Mouse (Mus musculus) ES-Bruce4 (cell line): ENCODE data around the gene Ttll9. TPM values are rescaled to one million over a fixed set of nuclear protein-coding genes. Genes with fewer than 3 reads are reported as not detected.

Experiments used
- H3K27ac ChIP-seq: 2 replicates; pipeline ENCODE4 v1.5.1; 2012; ENCODE audit warnings: low read length, inconsistent platforms; ENCODE audit not compliant: insufficient read depth
- H3K27me3 ChIP-seq: 2 replicates; pipeline ENCODE4 v1.6.1; 2012; ENCODE audit warnings: mild to moderate bottlenecking, low read length, inconsistent platforms; ENCODE audit not compliant: control insufficient read depth, poor library complexity, insufficient read depth, severe bottlenecking
- H3K36me3 ChIP-seq: 2 replicates; pipeline ENCODE4 v1.6.1; 2012; ENCODE audit warnings: inconsistent platforms, mild to moderate bottlenecking, low read length, moderate library complexity; ENCODE audit not compliant: control insufficient read depth, poor library complexity, insufficient read depth, severe bottlenecking
- H3K4me1 ChIP-seq: one replicate; pipeline ENCODE4 v1.8.1; 2011; ENCODE audit warnings: low read length; ENCODE audit not compliant: control insufficient read depth, insufficient read depth
- H3K4me3 ChIP-seq: 2 replicates; pipeline ENCODE4 v1.5.1; 2011; ENCODE audit warnings: low read depth, mild to moderate bottlenecking, low read length
- H3K9ac ChIP-seq: 2 replicates; pipeline ENCODE4 v1.6.1; 2012; ENCODE audit warnings: low read depth, mild to moderate bottlenecking, inconsistent platforms; ENCODE audit not compliant: poor library complexity, severe bottlenecking
- H3K9me3 ChIP-seq: replicated peaks from 2 replicates; pipeline ENCODE4 v1.6.1; 2012; ENCODE audit warnings: mild to moderate bottlenecking, low read length, inconsistent platforms; ENCODE audit not compliant: control insufficient read depth, poor library complexity, insufficient read depth, severe bottlenecking
- CTCF ChIP-seq: IDR thresholded peaks from one replicate; pipeline ENCODE4 v1.8.1; 2011; ENCODE audit warnings: low read depth, low read length
- EP300 ChIP-seq: IDR thresholded peaks from 2 replicates; pipeline ENCODE4 v1.6.1; 2011; ENCODE audit warnings: low read depth, low read length; ENCODE audit not compliant: insufficient read depth
- POLR2A ChIP-seq: IDR thresholded peaks from one replicate; pipeline ENCODE4 v1.8.1; 2011; ENCODE audit warnings: low read length; ENCODE audit not compliant: insufficient read depth
- polyA plus RNA-seq: library from polyadenylated mRNA; stranded (reverse); fragments of >200 nt; gene quantifications from 2 replicates; pipeline ENCODE4 v1.2.4, GENCODE M21; 2011; ENCODE audit warnings: low read depth; ENCODE audit not compliant: missing spikeins, insufficient read depth, insufficient read length

The Ttll9 gene
- polyA plus RNA-seq, 1 experiment: 2.1 TPM

DNA sequence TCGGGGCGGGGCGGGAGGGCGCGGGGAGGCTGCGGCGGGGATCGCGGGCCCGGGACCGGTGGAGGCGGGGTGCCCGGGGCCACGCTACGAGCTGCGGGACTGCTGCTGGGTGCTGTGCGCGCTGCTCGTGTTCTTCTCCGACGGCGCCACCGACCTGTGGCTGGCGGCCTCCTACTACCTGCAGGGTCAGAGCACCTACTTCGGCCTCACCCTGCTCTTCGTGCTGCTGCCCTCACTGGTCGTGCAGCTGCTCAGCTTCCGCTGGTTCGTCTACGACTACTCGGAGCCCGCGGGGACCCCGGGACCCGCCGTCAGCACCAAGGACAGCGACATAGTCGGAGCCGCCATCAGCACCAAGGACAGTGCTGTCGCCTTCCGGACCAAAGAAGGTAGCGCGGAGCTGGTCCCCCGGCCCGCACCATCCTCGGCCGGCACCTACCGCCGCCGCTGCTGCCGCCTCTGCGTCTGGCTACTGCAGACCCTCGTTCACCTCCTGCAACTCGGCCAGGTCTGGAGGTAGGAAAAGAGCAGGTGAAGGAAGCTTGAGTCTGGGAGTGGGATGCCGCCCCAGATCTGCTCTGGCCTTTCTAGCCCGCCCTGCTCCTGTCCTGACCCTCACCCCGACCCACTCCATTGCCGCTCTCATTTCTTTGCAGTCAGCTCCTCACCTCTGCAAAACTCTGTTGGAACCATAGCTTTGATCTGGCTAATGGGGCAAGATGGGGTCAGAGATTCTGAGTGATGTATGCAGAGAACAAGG, 70.0 kb downstream of the Ttll9 start:
- no peak overlapping the region for H3K27ac ChIP-seq
- H3K27me3 ChIP-seq: no peaks in the 10 kb centered on the region
- H3K9ac ChIP-seq: peak overlapping the region; percentile 46
- H3K4me1 ChIP-seq: no peaks in the 10 kb centered on the region
- TF ChIP-seq EP300: no peak
- no peak for TF ChIP-seq CTCF
- TF ChIP-seq POLR2A: no peak
- no peaks in the 10 kb centered on the region for H3K9me3 ChIP-seq
- no peaks in the 10 kb centered on the region for H3K36me3 ChIP-seq
- peak overlapping the region; percentile 54 for H3K4me3 ChIP-seq

DNA sequence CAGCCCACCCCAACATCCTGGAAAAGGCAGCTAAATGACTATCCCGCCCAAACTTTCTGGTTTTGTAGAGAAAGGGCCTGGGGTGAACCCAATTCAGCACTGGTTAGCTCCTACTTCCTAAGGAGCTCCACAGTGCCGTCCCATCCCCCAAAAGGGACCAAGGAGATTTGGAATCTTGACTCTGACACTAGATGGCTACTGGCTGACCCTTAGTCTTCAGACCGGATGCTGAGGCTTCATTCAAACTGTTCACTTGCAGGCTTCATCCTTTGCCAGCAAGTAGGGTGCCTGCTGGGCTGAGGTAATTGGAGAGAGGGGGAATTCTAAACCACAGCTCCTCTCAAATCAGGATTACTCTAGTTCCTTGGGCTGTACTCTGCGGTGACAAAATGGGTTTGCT, 70.7 kb downstream of the Ttll9 start:
- Histone ChIP-seq H3K9ac (no peak overlapping the region), H3K27ac (no peak overlapping the region), H3K27me3 (no peaks in the 10 kb centered on the region), H3K4me1 (no peaks in the 10 kb centered on the region), H3K9me3 (no peaks in the 10 kb centered on the region), H3K4me3 (no peak overlapping the region), H3K36me3 (no peaks in the 10 kb centered on the region)
- TF ChIP-seq EP300 (no peak), CTCF (no peak), POLR2A (no peak)

GRCm38 (mm10) chr2:153033545-153034230, 71.4 kb downstream of the Ttll9 start:
- Histone ChIP-seq H3K9me3 (no peaks in the 10 kb centered on the region), H3K36me3 (no peaks in the 10 kb centered on the region), H3K27me3 (no peaks in the 10 kb centered on the region), H3K4me1 (no peaks in the 10 kb centered on the region), H3K9ac (no peak overlapping the region), H3K27ac (no peak overlapping the region), H3K4me3 (no peak overlapping the region)
- TF ChIP-seq POLR2A: no peak
- no peak for TF ChIP-seq CTCF
- no peak for TF ChIP-seq EP300

DNA sequence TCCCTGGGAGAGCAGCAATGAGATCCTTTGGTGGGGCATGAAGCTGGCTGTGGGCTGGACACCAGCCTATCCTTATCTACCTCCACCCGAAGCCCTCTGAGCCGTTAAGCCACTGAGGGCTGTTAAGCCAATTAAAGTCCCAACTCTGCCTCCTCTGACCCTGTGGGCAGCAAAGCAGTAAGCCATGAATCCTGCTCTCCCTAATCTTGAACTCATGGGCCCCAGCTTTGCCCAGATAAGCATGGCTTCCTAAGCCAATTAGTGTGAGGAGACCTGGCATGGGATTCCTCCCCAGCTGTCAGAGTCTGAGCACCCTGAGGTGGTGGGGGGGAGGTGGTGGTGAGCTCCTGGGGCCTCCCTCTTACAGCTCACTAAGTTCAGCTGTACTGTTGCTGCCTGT, 74.4 kb downstream of the Ttll9 start:
- H3K27me3 ChIP-seq: no peaks in the 10 kb centered on the region
- no peaks in the 10 kb centered on the region for H3K4me1 ChIP-seq
- no peak overlapping the region for H3K27ac ChIP-seq
- H3K9ac ChIP-seq: no peak overlapping the region
- TF ChIP-seq POLR2A (no peak), CTCF (no peak), EP300 (no peak)
- no peak overlapping the region for H3K4me3 ChIP-seq
- no peaks in the 10 kb centered on the region for H3K36me3 ChIP-seq
- no peaks in the 10 kb centered on the region for H3K9me3 ChIP-seq

GRCm38 (mm10) chr2:153043886-153044285, 81.6 kb downstream of the Ttll9 start:
- H3K36me3 ChIP-seq: no peaks in the 10 kb centered on the region
- no peak overlapping the region for H3K27ac ChIP-seq
- H3K9me3 ChIP-seq: no peaks in the 10 kb centered on the region
- H3K4me1 ChIP-seq: no peaks in the 10 kb centered on the region
- no peak for TF ChIP-seq POLR2A
- no peak for TF ChIP-seq CTCF
- TF ChIP-seq EP300: no peak
- no peak overlapping the region for H3K4me3 ChIP-seq
- H3K9ac ChIP-seq: no peak overlapping the region
- H3K27me3 ChIP-seq: no peaks in the 10 kb centered on the region

DNA sequence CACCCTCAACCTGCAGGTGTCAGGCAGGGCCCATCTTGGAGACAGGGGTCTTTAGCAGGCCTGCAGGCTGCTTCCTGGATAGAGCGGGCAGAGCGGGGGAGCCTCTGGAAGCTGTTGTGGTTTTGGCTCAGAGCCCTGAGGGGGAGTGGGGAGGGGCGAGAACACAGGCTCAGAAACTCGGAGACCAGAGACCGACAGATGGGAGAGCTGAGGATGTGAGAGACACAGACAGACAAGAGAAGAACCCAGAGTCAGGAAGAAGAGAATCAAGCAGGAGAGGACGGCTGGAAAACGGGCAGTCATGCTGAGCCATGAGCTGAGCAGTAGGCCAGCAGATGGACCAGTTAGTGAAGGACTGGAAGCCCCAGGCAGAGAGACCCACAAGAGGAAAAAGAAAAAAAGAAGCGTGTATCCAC, 83.6 kb downstream of the Ttll9 start:
- no peak overlapping the region for H3K27ac ChIP-seq
- no peak overlapping the region for H3K4me3 ChIP-seq
- TF ChIP-seq POLR2A (no peak), CTCF (no peak), EP300 (no peak)
- H3K9me3 ChIP-seq: no peaks in the 10 kb centered on the region
- H3K9ac ChIP-seq: no peak overlapping the region
- no peaks in the 10 kb centered on the region for H3K36me3 ChIP-seq
- no peaks in the 10 kb centered on the region for H3K4me1 ChIP-seq
- no peaks in the 10 kb centered on the region for H3K27me3 ChIP-seq
